Mouse (Mus musculus): ENCODE data around the gene Ripor2.
"Not testable (repeated sequence)": the region's sequence is repeated elsewhere in the genome, so short reads cannot be mapped to it uniquely, and the experiment has no call there.

The Ripor2 gene

GRCm38 (mm10) chr13:24761403-24762227, 179.6 kb downstream of the Ripor2 start, which contains the start of gene Gmnn:
Gene Gmnn, minus strand, starts transcription at chr13:24761923.
- DNase-seq (ENCODE audit: low read depth, low spot score), result peak; percentile 88

DNA sequence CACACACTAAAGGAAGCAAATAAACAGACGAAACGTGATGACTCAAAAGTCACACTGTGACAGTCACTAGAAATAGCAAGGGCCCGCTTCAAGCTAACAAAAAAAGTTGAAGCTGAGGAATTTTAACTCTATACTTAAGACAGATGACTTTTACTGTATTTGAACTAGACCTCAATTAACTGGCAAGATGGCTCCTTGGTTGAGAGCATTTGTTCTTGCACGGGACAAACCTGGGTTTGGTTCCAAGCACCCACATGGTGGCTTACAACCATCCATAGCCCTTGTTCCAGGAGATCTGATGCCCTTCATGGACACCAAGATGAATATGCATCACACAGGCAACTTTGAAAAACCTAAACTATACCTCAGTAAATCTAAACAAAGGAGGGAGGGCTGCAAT, 180.3 kb downstream of the Ripor2 start:
- DNase-seq (ENCODE audit: low read depth, low spot score), result no peak

DNA sequence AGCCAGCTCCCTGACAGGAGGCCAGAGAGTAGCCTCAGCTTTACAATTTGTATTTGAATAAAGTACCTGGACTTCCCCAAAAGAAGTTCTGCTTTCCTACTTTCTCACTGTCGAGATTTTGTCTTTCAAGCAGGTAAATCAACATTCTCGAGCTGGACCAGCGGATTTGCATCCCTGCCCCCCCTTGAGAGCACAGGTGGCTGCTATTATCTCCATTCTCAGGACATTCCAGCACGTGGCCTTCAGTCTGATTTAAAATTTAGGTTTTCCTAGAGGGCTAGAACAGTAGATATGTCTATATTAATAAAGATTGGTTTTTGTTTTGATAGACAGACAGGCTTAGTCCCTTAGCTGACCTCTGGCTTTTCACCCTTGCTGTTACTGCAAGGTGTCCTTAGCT, 185.8 kb downstream of the Ripor2 start:
- not testable (repeated sequence) for DNase-seq (ENCODE audit: low read depth, low spot score)

DNA sequence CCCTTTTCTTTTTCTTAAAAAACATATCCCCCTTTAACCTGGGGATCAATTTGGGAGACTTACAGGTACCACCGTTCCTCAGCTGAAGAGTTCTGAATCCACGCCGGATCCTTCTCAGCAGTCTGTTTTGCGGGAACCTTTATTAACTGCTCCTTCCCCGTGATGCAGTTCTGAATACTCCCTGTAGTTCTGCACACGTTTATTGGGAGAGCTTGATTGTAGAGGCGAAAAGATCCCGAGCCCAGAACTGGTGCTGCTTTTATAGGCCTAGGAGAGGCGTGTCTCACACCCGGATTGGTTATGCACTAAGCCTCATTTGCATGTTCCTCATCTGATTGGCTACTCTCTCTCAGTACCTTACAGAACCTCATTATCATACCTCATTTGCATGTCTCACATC, 189.5 kb downstream of the Ripor2 start:
- not testable (repeated sequence) for DNase-seq (ENCODE audit: low read depth, low spot score)

DNA sequence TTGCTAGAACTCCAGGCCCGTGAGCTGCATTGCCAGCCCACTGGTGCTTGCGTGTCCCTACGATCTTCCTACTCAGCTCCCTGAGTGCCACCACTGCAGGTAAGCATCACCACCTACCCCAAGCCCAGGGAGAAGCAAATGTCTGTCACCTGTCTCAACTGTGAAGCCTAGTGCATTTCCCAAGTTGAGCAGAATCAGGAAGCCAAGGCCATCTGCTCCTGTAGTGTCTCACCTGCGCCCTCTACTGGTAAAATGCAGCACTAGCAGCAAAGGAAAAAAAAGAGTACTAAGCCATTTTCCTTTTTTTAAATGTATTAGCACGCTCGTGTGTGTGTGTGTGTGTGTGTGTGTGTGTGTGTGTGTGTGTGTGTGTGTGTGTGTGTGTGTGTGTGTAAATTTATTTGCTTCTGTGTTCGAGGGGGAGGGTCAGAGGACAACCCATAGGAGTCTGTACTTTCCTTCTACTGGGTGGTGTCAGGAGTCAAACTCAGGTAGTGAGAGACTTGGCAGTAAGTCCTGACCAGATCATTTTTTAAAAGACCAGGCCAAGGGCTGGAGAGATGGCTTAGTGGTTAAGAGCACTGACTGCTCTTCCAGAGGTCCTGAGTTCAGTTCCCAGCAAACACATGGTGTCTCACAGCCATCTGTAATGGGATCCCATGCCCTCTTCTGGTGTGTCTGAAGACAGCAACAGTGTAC, 194.3 kb downstream of the Ripor2 start:
- peak; percentile 81 for DNase-seq (ENCODE audit: low read depth, low spot score)

DNA sequence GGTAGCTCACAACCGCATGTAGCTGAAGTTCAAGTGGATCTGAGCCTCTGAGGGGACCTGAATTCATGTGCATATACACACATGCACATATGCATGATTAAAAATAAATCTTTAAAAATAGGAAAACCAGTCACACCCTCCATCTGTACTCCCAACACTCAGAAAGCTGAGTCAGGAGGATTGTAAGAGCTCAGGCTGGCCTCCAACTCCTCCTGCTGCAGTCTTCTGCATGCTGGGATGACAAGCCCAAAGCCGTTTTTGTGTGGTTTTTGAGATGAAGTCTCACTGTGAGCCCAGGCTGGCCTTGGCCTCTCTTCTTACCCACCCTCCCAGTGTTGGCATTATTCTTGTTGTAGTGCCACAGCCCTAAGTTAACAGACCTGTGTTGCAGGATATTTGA, 196.0 kb downstream of the Ripor2 start:
- DNase-seq (ENCODE audit: low read depth, low spot score), result peak; percentile 35

- no peak for DNase-seq (ENCODE audit: low read depth, low spot score)
Measured at GRCm38 (mm10) chr13:24778706-24779380, 196.9 kb downstream of the Ripor2 start.

GRCm38 (mm10) chr13:24781916-24782315, 199.9 kb downstream of the Ripor2 start:
- no peak for DNase-seq (ENCODE audit: low read depth, low spot score)
